Mouse (Mus musculus) spleen, postnatal 36 days (tissue): ENCODE measurements at regions not wholly inside any gene's neighbourhood (a gene's known extent, or its start where the extent isn't known, plus 50 kb on each side); places are given as distances from the start of the nearest gene placed in this dataset.
"Not testable (repeated sequence)": the region's sequence is repeated elsewhere in the genome, so short reads cannot be mapped to it uniquely, and the experiment has no call there.

Experiments used
- DNase-seq, 2 experiments: peaks; one replicate each; pipeline ENCODE4 v3.0.0; 2022; ENCODE audit warnings: low spot score in 2 of 2, mixed read lengths in 1 of 2

DNA sequence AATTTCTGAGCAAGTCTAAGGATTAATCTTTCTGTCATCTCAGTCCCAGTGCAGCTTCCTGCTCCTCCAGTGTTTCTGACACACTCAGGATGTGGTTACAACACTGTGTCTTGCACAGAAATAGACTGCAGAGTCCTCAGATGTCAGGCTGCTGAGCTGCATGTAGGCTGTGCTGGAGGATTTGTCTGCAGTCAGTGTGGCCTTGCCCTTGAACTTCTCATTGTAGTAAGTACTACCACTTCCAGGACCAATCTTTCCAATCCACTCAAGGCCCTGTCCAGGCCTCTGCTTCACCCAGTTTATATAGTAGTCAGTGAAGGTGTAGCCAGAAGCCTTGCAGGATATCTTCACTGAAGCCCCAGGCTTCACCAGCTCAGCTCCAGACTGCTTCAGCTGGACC lies 185.8 kb upstream of the Zfp386 start:
- DNase-seq, result peak in 1 of 2 experiments; percentile 4

- not testable (repeated sequence) for DNase-seq
Measured at GRCm38 (mm10) chr12:115865059-115865756, 182.3 kb upstream of the Zfp386 start.

DNA sequence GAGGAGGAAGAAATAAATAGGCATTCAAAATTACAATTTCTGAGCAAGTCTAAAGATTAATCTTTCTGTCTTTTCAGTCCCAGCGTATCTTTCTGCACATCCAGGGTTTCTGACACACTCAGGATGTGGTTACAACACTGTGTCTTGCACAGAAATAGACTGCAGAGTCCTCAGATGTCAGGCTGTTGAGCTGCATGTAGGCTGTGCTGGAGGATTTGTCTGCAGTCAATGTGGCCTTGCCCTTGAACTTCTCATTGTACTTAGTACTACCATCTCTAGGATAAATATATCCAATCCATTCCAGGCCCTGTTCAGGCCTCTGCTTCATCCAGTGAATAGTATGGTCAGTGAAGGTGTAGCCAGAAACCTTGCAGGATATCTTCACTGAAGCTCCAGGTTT lies 178.9 kb upstream of the Zfp386 start:
- not testable (repeated sequence) for DNase-seq

GRCm38 (mm10) chr12:115872451-115872850 lies 175.1 kb upstream of the Zfp386 start:
- DNase-seq, result not testable (repeated sequence)

DNA sequence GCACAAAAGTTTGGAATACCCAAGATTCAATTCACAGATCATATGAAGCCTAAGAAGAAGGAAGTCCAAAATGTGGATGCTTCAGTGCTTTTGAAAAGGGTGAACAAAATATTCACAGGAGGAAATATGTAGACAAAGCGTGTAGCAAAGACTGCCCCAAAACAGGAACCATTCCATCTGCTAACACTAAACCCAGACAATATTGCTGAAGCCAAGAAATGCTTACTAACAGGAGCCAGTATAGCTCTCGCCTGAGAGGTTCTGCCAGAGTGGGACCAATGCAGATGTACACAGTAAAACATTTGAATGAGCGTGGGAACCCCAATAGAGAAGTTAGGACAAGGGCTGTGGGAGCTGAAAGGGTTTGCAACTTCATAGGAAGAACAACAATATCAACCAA lies 173.5 kb upstream of the Zfp386 start:
- DNase-seq, result not testable (repeated sequence)

- DNase-seq, result no peak
Measured at GRCm38 (mm10) chr12:115883719-115884118, 163.8 kb upstream of the Zfp386 start.

DNA sequence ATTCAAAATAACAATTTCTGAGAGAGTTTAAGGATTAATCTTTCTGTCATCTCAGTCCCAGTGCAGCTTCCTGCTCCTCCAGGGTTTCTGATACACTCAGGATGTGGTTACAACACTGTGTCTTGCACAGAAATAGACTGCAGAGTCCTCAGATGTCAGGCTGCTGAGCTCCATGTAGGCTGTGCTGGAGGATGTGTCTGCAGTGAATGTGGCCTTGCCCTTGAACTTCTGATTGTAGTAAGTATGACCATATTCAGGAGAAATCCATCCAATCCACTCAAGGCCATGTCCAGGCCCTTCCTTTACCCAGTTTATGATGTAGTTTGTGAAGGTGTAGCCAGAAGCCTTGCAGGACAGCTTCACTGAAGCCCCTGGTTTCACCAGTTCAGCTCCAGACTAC lies 159.5 kb upstream of the Zfp386 start:
- DNase-seq, result no peak

- not testable (repeated sequence) for DNase-seq
Measured at GRCm38 (mm10) chr12:115892656-115893055, 154.9 kb upstream of the Zfp386 start.

DNA sequence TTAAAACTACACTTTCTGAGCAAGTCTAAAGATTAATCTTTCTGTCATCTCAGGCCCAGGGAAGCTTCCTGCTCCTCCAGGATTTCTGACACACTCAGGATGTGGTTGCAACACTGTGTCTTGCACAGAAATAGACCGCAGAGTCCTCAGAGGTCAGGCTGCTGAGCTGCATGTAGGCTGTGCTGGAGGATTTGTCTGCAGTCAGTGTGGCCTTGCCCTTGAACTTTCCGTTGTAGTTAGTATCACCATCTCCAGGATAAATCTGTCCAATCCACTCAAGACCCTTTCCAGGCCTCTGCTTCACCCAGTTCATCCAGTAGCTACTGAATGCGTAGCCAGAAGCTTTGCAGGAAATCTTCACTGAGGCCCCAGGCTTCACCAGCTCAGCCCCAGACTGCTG lies 135.3 kb upstream of the Zfp386 start:
- not testable (repeated sequence) for DNase-seq

DNA sequence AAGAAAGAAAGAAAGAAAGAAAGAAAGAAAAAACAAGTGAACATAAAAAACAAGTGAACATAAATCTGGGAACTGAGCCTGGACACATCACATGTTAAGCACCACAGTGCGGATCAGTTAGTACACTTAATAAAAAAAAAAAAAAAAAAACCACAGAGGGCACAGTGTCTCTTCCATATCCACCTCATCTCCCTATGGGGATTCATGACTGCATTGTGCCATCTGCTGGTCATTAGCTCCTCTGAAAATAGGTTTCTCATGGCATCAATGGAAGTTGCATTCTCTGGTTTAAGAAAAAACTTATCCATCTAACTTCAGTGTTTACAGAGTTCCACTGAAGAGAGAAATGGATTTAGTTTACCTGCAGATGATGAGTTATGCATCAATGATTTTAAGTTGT lies 132.1 kb upstream of the Zfp386 start:
- DNase-seq, result not testable (repeated sequence)

DNA sequence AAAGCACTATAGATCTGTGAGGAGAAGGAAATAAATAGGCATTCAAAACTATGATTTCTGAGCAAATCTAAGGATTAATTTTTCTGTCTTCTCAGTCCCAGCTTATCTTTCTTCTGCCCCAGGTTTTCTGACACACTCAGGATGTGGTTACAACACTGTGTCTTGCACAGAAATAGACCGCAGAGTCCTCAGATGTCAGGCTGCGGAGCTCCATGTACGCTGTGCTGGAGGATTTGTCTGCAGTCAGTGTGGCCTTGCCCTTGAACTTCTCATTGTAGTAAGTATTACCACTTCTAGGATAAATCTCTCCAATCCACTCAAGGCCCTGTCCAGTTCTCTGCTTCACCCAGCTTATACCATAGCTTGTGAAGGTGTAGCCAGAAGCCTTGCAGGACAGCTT lies 127.4 kb upstream of the Zfp386 start:
- peak in 1 of 2 experiments; percentile 1 for DNase-seq

DNA sequence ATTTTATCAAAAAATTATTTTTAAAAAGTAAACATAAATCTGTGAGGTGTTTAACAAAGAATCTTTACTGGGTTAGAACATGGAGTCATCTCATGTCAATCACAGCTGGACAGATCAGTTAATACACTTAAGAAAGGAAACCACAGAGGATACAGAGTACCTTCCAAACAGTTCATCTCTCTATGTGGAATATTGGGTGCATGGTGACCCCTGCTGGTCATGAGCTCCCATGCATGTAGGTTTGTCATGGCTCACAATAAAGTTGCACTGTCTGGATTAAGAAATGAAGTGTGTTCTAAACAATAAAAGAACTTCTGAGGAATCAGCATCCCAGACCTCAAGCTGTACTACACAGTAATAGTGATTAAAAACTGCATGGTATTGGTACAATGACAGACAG lies 123.5 kb upstream of the Zfp386 start:
- DNase-seq, result not testable (repeated sequence)

- not testable (repeated sequence) for DNase-seq
Measured at GRCm38 (mm10) chr12:115925542-115925941, 122.0 kb upstream of the Zfp386 start.

GRCm38 (mm10) chr12:115952325-115952724 lies 95.2 kb upstream of the Zfp386 start:
- DNase-seq, result peak in 1 of 2 experiments; percentile 3

DNA sequence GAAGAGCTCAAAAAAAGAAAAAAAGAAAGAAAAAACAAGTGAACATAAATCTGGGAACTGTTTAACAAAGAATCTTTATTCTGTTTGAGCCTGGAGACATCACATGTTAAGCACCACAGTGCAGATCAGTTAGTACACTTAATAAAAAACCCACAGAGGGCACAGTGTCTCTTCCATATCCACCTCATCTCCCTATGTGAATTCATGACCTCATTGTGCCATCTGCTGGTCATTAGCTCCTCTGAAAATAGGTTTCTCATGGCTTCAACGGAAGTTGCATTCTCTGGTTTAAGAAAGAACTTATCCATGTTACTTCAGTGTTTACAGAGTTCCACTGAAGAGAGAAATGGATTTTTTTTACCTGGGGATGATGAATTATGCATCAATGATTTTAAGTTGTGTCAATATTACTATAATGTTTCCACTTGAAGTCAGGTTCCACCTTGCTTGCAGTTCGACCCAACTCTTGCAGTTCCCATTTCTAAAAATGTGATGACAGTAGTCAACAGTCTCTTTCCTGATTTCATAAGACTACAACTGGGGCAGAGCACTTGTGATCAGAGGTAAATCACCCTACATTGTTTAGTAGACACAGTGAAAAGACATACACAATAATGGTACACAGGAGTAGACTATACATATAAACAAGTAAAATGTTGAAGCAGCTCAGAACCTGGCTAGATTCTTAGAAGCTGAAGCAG lies 91.9 kb upstream of the Zfp386 start:
- DNase-seq, result peak in 1 of 2 experiments; percentile 9

- DNase-seq, result not testable (repeated sequence)
Measured at GRCm38 (mm10) chr12:115963701-115964100, 83.8 kb upstream of the Zfp386 start.

GRCm38 (mm10) chr12:115967522-115967921 lies 80.0 kb upstream of the Zfp386 start:
- not testable (repeated sequence) for DNase-seq
